Mouse (Mus musculus) E14TG2a.4 (cell line): Measurements from ENCODE around the gene Camk2g.
A peak's percentile ranks its signal among the peaks of the same experiment; 100 is the strongest.

Experiments
- H3K27me3 ChIP-seq: 2 replicates; pipeline ENCODE4 v1.6.1; 2014; ENCODE audit warnings: low read length, control low read depth; ENCODE audit not compliant: insufficient read depth
- H3K36me3 ChIP-seq: 2 replicates; pipeline ENCODE4 v1.6.1; 2014; ENCODE audit warnings: low read length, control low read depth; ENCODE audit not compliant: insufficient read depth
- H3K4me1 ChIP-seq: replicated peaks from 2 replicates; pipeline ENCODE4 v1.6.1; 2014; ENCODE audit warnings: low read depth, low read length, control low read depth
- H3K4me3 ChIP-seq: replicated peaks from 2 replicates; pipeline ENCODE4 v1.5.1; 2014; ENCODE audit warnings: mild to moderate bottlenecking, low read length
- H3K9me3 ChIP-seq: 2 replicates; pipeline ENCODE4 v1.6.1; 2014; ENCODE audit warnings: low read length, control low read depth
- CTCF ChIP-seq: conservative IDR thresholded peaks from 2 replicates; pipeline ENCODE4 v1.5.1; 2014; ENCODE audit warnings: low read length
- NANOG ChIP-seq: IDR thresholded peaks from 2 replicates; pipeline ENCODE4 v1.6.1; 2014; ENCODE audit warnings: borderline replicate concordance, low read length, mixed read lengths
- POU5F1 ChIP-seq: IDR thresholded peaks from 2 replicates; pipeline ENCODE4 v1.6.1; 2014; ENCODE audit warnings: low read length, borderline replicate concordance

Gene Camk2g

GRCm38 (mm10) chr14:20803606-20803938, 9.7 kb upstream of the Camk2g start:
- no peaks in the 10 kb centered on the region for H3K36me3 ChIP-seq
- peaks cover 18% of the 10 kb centered on the region for H3K4me1 ChIP-seq
- peak; percentile 98 for TF ChIP-seq CTCF
- TF ChIP-seq POU5F1: no peak
- no peak for TF ChIP-seq NANOG

GRCm38 (mm10) chr14:20802926-20803605, 9.2 kb upstream of the Camk2g start:
- TF ChIP-seq CTCF: no peak
- TF ChIP-seq POU5F1: no peak
- no peak for TF ChIP-seq NANOG
- no peaks in the 10 kb centered on the region for H3K36me3 ChIP-seq
- peaks cover 8% of the 10 kb centered on the region; the same call in 1 of the 2 replicates for H3K27me3 ChIP-seq
- no peak overlapping the region for H3K4me3 ChIP-seq
- H3K4me1 ChIP-seq: peaks cover 23% of the 10 kb centered on the region
- H3K9me3 ChIP-seq: no peaks in the 10 kb centered on the region

More at GRCm38 (mm10) chr14:20803606-20803938, 9.7 kb upstream of the Camk2g start:
- Histone ChIP-seq H3K27me3 (0 out of 2 replicates have a peak, but pooled peaks cover 8% of the 10 kb centered on the region), H3K9me3 (no peaks in the 10 kb centered on the region), H3K4me3 (no peak overlapping the region)

- H3K9me3 ChIP-seq: no peaks in the 10 kb centered on the region
- no peak overlapping the region for H3K4me3 ChIP-seq
- no peak for TF ChIP-seq POU5F1
- no peak for TF ChIP-seq NANOG
- peak; percentile 65 for TF ChIP-seq CTCF
- H3K36me3 ChIP-seq: no peaks in the 10 kb centered on the region
- H3K4me1 ChIP-seq: peaks cover 30% of the 10 kb centered on the region
- H3K27me3 ChIP-seq: peaks cover 8% of the 10 kb centered on the region; the same call in 1 of the 2 replicates
These were observed 4.9 kb upstream of the Camk2g start for GRCm38 (mm10) chr14:20798761-20799160.

GRCm38 (mm10) chr14:20798300-20798699, 4.4 kb upstream of the Camk2g start:
- H3K4me1 ChIP-seq: peaks cover 30% of the 10 kb centered on the region
- H3K36me3 ChIP-seq: no peaks in the 10 kb centered on the region
- TF ChIP-seq CTCF (no peak), NANOG (no peak), POU5F1 (no peak)
- no peaks in the 10 kb centered on the region for H3K9me3 ChIP-seq
- no peak overlapping the region for H3K4me3 ChIP-seq
- peaks cover 8% of the 10 kb centered on the region; the same call in 1 of the 2 replicates for H3K27me3 ChIP-seq

GRCm38 (mm10) chr14:20796643-20797042, 2.8 kb upstream of the Camk2g start:
- TF ChIP-seq NANOG: no peak
- TF ChIP-seq POU5F1: no peak
- TF ChIP-seq CTCF: no peak
- peaks cover 9% of the 10 kb centered on the region for H3K36me3 ChIP-seq
- H3K4me1 ChIP-seq: peaks cover 44% of the 10 kb centered on the region
- peaks cover 13% of the 10 kb centered on the region; the same call in 1 of the 2 replicates for H3K27me3 ChIP-seq
- H3K4me3 ChIP-seq: no peak overlapping the region
- H3K9me3 ChIP-seq: no peaks in the 10 kb centered on the region

GRCm38 (mm10) chr14:20796170-20796569, 2.3 kb upstream of the Camk2g start:
- Histone ChIP-seq H3K9me3 (no peaks in the 10 kb centered on the region), H3K27me3 (peaks cover 13% of the 10 kb centered on the region; the same call in 1 of the 2 replicates), H3K36me3 (peaks cover 14% of the 10 kb centered on the region), H3K4me3 (no peak overlapping the region), H3K4me1 (peaks cover 49% of the 10 kb centered on the region)
- no peak for TF ChIP-seq POU5F1
- no peak for TF ChIP-seq CTCF
- TF ChIP-seq NANOG: no peak

GRCm38 (mm10) chr14:20795423-20796152, 1.7 kb upstream of the Camk2g start:
- TF ChIP-seq CTCF: no peak
- no peak for TF ChIP-seq NANOG
- no peak for TF ChIP-seq POU5F1
- Histone ChIP-seq H3K9me3 (no peaks in the 10 kb centered on the region), H3K36me3 (peaks cover 19% of the 10 kb centered on the region), H3K27me3 (peaks cover 13% of the 10 kb centered on the region; the same call in 1 of the 2 replicates), H3K4me1 (peaks cover 54% of the 10 kb centered on the region), H3K4me3 (no peak overlapping the region)

GRCm38 (mm10) chr14:20794589-20794988, 701 bp upstream of the Camk2g start:
- TF ChIP-seq NANOG: no peak
- no peak for TF ChIP-seq POU5F1
- TF ChIP-seq CTCF: no peak
- H3K36me3 ChIP-seq: peaks cover 29% of the 10 kb centered on the region
- peak overlapping the region; percentile 83 for H3K4me3 ChIP-seq
- no peaks in the 10 kb centered on the region for H3K9me3 ChIP-seq
- peaks cover 10% of the 10 kb centered on the region; the same call in 1 of the 2 replicates for H3K27me3 ChIP-seq
- H3K4me1 ChIP-seq: peaks cover 58% of the 10 kb centered on the region
